Mouse (Mus musculus): ENCODE results near the gene Fmo2. TPM values are rescaled to one million over a fixed set of nuclear protein-coding genes. Genes with fewer than 3 reads are reported as not detected.

Fmo2 gene
- total RNA-seq, 2 experiments from 2014 or later = 41.6 to 51.5 TPM

DNA sequence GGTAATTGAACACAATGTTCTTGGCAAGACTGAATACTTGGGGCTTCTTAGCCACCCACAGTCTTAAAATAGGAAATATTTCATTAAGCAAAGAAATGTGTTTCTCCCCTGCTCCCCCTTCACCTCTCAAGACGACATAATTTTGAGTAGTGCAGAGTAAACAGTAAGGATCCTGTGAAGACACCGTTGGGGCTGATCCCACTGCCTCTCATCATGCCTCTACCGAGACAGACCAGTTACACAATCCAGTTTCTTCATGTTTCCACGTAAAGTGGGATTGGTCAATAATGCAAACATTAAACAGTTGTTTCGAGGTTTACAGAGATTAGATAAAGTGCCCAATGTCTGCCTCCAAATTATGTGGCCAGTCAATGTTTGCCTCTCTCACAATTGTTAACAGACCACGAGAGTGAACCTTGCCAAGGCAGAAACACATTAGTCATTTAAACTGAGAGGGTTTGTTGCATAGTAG is 6.5 kb downstream of the Fmo2 start:
- peak; percentile 60 to 67 for DNase-seq

GRCm38 (mm10) chr1:162888646-162889045 is 9.9 kb downstream of the Fmo2 start:
- DNase-seq = peak; percentile 8 to 42

GRCm38 (mm10) chr1:162887644-162888043 is 10.9 kb downstream of the Fmo2 start:
- peak in 1 of 2 experiments; percentile 59 for DNase-seq

GRCm38 (mm10) chr1:162886138-162886816 is 12.2 kb downstream of the Fmo2 start:
- no peak for DNase-seq

GRCm38 (mm10) chr1:162882681-162883080 is 15.8 kb downstream of the Fmo2 start:
- peak; percentile 51 to 60 for DNase-seq

DNA sequence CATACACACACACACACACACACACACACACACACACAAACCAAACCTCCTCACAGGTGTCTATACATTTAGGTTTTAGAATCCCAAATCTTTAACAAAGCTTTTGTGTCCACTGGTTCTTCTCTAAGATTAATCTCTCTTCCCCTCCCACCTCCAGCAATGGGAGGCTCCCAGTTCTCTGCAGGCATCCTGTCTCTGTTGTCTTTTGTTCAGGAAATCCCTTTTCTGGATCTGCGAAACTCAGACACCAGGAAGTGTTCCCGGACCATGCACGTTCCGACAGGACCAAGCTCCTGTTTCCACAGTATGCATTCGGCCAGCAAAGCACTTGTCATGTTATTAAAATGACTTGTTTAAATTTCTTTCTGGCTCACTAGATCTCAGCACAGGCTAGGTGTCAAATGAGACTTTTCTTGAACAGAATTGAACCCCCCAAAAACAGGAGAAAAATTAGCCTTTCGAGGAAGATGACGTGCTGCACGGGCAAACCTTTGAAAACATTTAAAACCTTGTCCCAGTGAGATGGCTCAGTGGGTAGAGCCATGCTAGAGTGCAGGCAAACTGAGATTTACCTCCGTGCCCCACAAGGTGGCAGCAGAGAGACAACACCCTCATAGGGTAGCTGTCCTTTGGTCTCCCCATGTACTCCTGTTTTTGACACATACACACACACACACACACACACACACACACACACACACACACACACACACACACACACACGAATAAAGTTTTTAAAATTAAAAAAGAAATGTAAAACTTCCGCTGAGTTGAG is 18.7 kb downstream of the Fmo2 start:
- peak; percentile 60 to 83 for DNase-seq

DNA sequence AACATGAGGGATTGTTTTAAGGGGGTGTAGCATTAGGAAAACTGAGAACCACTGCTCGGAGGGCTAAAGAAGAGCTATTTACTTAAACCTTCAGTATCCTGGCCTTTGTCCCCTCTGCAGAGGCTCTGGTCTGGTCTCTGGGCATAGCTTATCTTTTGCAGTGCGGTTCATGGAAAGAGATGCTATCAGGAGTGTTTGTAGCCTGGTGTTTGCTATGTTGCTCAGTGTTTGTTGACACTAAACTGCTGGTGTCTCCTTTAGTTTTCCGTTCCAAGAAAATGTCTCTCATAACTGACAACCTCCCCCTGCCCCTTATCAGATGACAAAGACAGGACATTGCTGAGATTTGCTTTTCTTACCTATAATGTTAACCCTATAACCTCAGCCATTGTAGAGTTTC is 23.4 kb downstream of the Fmo2 start:
- no peak for DNase-seq

- DNase-seq = no peak
Measured at GRCm38 (mm10) chr1:162871701-162872311, 26.7 kb downstream of the Fmo2 start.

DNA sequence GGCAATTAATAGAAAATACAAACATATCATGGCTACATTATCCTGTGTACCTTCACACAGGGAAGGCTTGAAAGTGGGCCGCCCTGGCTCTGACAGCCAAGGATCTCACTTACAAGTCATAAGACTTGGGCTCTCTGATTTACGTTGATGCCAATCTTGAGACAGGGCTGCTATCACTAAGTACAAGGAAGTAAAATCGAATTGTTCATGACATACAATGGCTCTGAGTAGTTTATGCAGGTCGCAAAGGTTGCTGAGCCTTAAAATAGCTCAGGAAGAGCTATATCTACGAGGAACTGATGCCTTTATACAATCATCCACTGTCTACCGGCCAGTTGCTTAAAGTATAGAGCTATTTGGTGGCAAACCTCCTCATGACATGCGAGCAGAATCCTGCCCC is 27.5 kb downstream of the Fmo2 start:
- DNase-seq = no peak

DNA sequence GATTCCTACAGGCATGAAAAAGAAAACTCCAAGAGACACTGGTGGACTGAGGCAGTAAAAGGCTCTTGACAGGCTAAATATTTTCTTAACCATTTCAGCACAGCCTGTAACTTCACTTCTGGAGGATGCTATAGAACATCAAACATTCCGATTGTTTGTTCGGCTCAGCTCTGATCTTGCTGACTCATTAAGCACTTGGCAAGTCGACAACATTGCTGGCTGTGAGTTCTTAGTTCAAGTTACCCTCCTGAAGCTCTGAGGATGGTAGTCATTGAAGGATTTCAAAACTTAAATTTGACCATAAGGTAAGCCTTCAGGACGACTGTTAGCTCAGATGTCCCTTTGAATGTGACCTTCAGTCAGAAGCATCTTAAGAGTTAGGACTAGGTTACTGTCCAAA is 31.1 kb downstream of the Fmo2 start:
- no peak for DNase-seq

GRCm38 (mm10) chr1:162866280-162866681 is 32.2 kb downstream of the Fmo2 start, which contains the start of gene Fmo1:
TSS of gene Fmo1 (minus strand) at chr1:162866610.
- peak in 1 of 2 experiments; percentile 69 for DNase-seq

DNA sequence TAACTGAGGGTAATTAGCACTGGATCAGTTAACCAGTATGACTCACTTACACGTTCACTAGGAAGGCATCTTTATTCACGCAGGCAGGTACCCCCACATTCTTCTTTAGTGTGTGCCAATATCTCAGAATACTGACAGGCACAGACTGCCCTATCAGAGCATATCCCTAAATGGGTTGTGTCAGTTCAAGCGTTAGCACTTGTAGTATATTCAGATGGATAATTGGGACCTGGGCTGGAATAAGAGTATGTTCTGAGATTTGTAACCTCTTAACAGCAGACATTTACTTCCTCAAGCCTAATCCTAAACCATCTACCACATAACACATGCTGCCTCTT is 33.1 kb downstream of the Fmo2 start:
- no peak for DNase-seq

DNA sequence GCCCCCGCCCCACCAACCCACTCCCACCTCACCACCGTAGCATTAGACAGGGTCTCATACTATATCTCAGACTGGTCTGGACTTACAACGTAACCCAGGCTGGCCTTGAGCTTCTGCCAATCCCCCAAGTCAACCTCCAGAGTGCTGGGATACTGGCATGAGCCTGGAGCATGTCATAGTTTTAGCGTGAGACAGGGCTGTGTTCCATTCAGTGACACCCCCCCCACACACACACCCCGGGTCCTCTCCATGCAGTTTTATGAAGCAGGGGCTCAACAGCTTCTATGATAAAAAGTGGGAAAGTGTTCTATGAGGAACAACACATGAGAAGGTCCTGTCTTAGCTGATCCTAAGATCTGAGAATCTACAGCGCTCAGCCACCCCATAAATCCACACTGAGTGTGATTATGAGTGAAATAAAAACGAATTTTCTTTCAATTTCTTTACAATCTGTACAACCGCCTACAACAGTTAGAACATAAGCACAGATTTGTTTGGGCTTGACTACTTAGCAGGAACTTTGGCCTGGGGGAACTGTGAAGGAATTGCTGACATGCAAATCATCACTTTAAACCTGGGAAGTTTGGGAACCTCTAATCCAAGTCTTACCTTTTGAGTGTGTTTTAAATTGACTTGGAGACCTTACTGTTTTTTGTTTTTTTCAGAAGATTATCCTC is 33.6 kb downstream of the Fmo2 start:
- DNase-seq = no peak

DNA sequence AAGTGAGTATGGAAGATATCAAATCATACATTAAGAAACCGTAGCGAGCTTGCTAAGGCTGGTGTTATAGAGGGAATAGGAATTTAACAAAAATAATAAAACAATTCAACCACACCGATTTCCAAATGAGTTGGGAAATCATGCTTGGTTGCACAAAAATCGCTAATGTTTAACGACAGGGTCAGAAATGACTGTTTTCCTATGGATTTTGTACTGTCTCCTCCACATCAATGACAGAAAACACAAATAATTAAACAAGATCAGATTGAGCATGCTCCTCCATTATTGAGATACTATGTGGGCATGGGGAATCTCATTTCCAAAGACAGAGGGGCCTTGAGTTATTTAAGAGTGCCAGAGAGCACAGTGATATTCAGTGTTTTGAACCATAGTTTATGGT is 34.2 kb downstream of the Fmo2 start:
- no peak for DNase-seq

DNA sequence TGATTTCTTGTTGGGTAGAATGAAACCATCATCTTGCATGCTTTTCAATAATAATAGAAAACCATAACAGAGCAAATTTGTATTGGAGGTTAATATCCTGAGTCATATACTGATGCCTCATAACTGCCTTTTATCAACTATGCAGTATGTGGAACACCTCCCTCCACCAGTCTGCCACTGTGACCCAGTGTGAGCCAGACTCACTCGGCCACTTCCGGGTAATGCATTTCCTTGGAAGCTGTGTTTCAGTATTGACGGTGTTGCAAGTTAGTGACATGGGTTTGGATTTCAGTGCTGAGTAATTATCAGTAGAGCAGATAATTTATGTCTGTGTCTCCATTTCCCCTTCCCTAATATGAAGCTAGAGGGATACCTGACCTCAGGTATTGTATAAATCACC is 34.9 kb downstream of the Fmo2 start:
- no peak for DNase-seq

DNA sequence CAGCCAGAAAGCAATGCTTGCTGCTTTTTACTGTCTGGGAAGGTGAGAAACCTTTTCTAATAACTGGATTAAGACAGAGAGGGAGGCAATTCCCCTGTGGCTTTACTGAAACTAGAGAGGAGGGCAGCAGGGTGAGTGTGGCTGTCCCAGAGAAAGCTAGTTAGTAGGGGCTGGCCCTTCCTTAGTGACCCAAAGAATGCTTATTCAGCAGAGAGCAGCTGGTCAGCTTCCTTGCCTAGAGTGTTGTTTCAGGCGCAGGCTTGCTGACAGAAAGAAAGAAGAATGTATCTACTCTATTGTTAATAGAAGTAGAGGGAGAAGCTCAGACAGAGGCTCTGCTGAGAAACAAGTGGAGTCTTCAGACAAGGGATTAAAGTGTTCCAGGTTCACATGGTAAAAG is 36.2 kb downstream of the Fmo2 start:
- DNase-seq = no peak

DNA sequence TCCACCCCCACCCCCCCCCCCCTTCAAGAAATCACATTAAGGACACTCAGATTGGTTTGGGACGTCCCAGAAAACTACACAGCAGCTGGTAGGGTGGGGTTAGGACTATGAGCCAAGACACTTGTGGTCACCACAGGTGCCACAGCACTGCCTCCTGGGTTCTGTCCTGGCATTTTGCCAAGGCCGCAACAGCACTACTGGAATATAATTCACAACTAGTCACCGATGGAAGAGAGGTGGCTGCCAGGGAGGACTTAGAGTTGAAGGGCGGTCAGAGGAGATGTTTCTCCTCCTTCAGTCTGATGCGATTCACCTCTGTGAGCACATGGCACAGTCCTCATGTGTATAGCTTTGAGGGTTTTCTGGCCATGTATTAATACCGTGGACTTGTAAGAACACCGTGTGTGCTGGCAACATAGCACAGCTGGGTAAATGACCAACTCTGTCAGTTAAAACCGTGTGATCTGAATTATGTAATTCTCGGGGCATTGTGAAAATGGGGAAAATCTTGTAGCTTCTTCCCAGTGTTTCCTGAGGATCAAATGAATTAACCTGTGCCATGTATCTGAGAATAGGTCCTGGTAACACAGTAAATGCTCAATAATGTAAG is 38.4 kb downstream of the Fmo2 start:
- peak in 1 of 2 experiments; percentile 31 for DNase-seq

DNA sequence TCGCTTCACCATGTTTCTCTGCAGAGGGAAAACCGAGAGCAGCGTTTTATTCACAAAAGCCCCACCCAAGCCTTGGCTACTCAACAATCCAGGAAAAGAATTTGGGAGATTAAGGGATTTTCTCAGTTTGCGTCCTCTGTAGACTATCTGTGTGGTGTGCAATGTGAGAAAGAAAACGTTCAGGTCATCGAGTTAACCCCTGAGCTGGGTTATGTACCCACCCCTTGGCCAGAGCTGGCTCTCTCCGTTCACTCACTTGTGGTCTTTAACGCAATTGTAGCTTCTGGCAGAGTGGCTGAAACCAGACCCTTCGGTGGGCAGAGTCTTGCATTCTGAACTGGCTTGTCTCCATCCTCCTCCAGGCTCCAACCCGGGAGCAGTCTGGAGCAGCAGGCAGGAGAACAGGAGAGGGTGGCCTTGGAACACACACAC is 39.0 kb downstream of the Fmo2 start:
- DNase-seq = peak; percentile 18 to 38

DNA sequence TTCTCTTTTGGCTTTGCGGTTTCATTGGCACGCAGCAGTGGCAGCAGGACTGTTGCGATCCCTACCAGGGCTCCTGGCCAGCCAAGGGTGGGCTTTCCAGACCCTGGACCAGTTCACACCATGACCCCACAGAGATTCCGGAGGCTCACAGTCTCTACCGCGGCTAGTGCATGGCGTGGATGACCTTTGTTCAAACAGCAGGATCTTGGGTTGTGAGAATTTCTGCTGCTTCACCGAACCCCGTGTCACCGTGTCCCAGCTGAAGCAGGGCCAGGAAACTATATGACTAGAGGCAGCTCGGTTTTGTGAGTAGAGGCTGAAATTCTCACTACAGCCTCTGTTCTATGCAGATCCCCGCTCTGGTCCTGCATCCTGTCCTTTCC is 39.8 kb downstream of the Fmo2 start:
- peak; percentile 39 to 50 for DNase-seq

DNA sequence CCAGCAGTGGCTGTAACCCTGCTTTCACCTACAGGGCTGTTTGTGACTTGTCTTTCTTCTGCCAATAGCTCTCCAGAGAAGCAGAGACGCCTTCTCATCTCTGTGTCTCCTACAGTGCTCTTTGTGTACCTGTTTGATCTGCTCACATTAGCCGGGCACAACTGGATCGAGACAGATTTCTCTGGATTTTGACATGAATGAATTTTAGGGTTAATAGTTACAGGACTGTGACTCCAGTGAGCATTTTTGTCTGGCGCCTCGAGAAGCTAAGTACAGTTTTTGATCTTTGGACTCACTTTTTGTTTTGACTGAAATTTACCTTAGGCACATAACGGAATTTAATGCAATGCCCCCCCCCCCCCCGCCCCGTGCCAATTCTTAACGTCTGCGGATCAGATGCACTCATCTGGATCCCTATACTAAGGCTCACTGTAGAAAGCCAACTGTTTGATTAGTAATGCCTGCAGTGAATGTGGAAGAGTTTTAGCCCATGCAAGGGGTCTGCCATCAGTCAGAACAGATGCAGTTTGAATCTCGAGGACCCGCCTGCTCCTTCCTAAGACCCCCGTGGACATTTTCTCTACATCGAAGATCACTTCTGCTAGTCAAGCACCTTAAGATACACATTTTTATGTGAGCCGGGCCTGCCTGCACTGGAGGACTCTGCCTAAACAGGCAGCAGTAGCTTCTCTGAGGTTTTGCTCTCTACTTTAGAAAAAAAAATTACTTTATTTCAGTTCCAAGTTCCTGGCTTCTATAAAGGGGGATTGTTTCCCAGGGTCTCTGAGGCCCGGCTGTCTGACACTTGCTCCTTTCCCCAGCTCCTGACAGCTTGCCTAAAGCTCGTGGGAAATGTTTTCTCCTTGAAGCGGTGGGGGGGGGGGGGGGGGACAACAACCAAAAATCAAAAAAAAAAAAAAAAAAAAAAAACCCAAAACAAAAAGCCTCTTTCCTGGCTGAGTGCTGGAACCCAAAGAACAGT is 40.5 kb downstream of the Fmo2 start:
- no peak for DNase-seq
